Mouse (Mus musculus) 3T3-L1 (cell line): ENCODE data around the gene Ptbp1.
"Not testable (repeated sequence)": the region's sequence is repeated elsewhere in the genome, so short reads cannot be mapped to it uniquely, and the experiment has no call there.

Experiments used
- DNase-seq: peaks from one replicate; pipeline ENCODE4 v3.0.0-alpha.2; 2015; ENCODE audit warnings: low read depth, low spot score

The Ptbp1 gene

DNA sequence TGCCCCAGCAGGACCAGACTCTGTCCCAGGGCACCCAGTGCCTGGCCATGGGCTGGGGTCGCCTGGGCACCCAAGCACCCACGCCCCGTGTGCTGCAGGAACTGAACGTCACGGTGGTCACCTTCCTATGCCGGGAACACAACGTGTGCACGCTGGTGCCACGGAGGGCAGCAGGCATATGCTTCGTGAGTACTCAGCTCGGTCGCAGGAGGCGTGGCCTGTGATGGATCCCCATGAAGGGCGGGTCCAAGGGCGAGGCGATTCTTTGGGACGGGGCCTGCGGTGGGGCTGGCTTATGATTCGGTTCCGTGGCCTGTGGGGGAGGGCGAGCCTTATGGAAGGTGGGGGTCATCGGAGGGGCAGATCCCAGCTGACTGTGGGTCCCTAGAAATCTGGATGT lies 27.8 kb downstream of the Ptbp1 start:
- DNase-seq: no peak

DNA sequence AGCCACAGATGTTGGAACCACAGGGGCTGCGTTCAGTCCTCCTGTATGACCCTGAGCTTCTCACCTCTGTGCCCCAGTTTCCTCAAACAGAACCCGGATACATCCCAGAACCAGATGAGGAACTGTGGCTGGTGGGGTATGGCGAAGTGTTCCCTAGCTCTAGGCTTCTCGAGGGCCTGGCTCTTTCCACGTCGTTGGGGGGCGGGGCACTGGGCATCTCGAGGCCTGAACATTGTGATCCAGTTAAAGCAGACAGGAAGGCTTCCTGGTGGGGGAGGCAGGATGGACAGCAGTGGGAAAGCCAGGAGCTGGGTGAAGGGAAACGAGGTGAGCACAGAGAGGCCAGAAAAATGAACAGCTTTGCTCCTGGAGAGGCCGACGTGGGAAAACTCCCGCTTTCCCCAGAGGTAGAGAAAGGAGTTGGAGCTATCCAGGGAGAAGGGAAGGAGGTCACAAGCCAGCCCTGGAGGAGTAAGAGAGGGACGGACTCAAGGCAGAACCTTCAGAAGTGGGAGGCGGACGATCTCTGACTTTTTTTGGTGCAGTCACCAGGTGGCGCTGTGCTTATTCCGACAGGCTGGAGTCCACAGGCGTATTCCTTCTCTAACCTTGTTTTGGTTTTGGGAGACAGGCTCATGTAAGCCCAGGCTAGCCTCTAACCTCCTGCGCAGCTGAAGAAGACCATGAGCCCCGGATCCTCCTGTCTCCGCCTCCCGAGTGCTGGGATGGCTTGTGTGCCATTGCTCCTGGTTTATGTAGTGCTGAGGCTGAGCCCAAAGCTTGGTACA lies 29.3 kb downstream of the Ptbp1 start:
- peak; percentile 90 for DNase-seq

DNA sequence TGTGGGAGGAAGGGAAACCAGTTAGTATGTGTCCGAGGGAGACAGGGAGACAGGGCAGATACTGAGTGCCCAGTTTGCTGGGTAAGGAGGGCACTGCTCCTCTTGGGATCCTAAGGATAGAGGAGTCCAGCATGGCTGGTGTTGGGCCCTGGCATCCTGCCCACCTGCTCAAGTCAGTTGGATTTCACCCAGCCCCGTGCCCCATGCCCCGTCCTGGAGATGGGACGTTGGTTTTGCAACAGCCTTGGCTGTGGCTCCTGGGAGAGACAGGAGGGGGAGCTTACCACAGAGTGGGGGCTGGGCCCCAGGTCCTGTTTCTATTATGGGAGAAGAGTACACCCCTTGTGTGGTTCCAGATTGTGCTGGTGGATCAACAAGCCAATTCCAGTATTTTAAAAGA lies 30.2 kb downstream of the Ptbp1 start:
- DNase-seq: peak; percentile 22

DNA sequence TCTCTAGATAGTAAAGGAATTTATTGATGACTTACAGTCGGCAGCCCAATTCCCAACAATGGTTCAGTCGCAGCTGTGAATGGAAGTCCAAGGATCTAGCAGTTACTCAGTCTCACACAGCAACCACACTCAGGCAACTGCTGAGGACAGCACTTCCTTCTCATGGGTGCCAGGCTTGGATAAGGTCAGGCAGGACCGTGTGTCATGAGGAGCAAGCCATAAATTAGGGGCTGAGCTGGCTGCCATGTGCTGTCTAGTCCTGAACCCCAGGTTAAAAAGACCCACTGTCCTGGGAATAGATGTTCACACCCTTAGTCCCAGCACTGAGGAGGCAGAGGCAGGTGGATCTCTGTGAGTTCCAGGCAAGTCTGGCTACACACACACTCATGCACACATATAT lies 30.7 kb downstream of the Ptbp1 start:
- DNase-seq: not testable (repeated sequence)

DNA sequence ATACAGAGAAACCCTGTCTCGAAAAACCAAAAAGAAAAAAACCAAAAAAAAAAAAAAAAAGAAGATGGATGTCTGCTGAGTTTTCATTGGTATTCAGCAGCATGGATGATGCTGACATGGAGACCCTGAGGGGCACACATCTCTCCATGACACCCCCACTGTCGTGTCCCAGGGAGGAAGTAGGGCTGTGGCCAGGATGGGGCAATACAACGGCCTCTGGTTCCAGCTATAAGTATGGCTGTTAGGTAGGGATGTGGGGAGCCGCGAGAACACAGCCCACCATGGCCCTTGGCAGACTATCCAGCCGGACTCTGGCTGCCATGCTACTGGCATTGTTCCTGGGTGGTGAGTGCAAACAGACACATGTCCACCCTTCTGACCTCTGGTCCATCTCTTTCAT lies 31.8 kb downstream of the Ptbp1 start, which contains the start of gene Elane:
TSS of gene Elane (plus strand) at position 194 of the 400 bp plus-strand sequence.
- no peak for DNase-seq

DNA sequence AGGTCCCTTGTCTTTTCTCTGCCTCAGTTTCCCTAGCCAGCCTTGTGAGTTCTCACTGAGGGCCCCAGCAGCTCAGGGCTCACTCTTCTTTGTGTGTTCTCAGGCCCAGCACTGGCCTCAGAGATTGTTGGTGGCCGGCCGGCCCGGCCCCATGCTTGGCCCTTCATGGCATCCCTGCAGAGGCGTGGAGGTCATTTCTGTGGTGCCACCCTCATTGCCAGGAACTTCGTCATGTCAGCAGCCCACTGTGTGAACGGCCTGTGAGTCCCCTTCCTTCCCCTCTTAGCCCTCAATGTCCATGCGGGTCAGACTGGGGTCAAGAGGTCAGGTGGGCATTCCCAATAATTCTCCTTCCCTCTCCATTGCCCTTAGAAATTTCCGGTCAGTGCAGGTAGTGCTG lies 32.4 kb downstream of the Ptbp1 start:
- DNase-seq: no peak

DNA sequence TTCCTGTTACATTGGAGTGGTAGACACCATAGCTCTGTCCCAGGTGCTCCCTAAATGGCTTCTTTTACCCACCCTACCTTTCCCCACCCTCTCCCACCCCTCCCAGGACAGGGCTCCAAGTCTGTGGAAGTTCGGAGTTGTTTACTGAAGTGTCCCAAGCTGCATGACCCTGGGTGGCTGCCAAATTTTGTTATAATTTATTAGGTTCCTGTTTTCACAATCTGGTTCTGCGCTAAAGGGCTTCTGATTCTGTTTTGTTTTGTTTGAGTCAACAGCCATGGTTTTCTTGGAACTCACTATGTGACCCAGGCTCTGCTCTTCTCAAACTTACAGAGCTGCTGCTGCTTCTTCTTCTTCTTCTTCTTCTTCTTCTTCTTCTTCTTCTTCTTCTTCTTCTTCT lies 35.2 kb downstream of the Ptbp1 start:
- DNase-seq: no peak

DNA sequence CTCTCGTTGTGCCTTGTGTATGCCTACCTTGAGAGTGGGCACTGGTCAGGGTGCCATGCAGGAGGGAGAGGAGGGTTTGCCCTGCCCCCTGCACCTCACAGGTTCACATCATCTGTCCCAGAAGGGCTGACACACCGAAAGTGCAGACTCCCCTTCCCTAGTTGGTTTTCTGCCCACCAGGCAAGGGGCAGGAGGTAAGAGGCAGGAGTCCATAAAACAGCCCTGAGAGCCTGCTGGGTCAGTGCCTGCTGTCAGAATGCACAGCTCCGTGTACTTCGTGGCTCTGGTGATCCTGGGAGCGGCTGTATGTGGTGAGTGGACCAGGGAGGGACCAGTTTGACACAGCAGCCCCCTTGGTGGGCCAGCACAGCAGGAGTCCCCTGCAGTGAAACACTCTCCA lies 36.4 kb downstream of the Ptbp1 start, which contains the start of gene Cfd:
TSS of gene Cfd (plus strand) at position 184 of the 400 bp plus-strand sequence.
- no peak for DNase-seq

DNA sequence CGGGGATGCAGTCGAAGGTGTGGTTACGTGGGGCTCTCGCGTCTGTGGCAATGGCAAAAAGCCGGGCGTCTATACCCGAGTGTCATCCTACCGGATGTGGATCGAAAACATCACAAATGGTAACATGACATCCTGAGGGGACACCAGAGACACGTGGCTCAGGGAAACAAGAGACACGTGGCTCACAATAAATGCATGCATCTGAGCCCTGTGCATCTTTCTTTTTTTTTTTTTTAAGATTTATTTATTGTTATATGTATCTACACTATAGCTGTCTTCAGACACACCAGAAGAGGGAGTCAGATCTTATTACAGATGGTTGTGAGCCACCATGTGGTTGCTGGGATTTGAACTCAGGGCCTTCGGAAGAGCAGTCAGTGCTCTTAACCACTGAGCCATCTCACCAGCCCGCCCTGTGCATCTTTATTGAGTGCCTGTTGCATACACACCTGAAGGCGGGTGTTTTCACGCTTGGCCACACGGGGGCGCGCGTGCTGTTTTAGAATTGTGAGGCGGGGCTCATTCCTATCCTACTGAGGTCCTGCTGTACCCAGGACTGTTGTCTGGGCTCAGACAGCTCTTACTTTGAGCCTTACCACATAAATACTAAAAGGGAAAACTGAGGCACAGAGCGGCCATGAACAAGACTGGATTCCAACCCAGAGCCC lies 38.4 kb downstream of the Ptbp1 start:
- peak; percentile 79 for DNase-seq

DNA sequence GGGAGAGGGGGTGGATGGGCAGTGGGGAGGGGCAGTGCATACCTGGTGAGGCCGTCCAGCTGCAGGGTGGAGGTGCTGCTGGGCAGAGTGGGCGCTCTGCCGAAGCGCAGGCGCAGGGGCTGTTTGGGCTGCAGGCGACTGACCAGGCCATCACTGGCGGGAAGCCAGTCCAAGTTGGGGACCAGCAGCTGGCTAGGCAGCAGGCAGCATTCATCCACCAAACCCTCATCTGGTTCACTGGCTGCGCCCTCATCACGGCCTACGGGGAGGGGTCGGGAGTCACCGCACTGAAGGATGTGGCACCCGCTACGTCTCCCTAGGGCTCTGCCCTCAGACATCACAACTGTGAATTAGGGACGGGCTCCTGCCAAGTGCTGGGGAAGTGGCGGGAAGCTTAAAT lies 42.1 kb downstream of the Ptbp1 start:
- DNase-seq: no peak

DNA sequence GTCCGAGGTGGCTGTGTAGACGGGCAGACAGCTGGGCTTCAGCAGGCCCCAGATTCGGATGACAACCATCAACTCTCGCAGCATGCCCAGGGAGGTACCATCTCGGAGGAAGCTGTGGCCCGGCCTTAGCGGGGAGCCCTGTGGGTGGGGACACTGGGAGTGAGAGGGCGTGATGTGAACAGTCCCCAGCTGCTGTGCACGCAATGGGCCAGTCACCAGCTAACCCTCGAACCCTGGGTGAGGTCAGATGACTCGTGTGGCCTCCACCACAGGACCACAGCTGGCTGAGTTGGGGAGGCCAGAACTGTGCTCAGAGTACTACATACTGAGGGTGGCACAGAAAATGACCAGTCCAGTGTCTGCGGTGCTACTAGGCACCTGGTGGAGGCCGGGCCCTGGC lies 42.6 kb downstream of the Ptbp1 start:
- peak; percentile 14 for DNase-seq

DNA sequence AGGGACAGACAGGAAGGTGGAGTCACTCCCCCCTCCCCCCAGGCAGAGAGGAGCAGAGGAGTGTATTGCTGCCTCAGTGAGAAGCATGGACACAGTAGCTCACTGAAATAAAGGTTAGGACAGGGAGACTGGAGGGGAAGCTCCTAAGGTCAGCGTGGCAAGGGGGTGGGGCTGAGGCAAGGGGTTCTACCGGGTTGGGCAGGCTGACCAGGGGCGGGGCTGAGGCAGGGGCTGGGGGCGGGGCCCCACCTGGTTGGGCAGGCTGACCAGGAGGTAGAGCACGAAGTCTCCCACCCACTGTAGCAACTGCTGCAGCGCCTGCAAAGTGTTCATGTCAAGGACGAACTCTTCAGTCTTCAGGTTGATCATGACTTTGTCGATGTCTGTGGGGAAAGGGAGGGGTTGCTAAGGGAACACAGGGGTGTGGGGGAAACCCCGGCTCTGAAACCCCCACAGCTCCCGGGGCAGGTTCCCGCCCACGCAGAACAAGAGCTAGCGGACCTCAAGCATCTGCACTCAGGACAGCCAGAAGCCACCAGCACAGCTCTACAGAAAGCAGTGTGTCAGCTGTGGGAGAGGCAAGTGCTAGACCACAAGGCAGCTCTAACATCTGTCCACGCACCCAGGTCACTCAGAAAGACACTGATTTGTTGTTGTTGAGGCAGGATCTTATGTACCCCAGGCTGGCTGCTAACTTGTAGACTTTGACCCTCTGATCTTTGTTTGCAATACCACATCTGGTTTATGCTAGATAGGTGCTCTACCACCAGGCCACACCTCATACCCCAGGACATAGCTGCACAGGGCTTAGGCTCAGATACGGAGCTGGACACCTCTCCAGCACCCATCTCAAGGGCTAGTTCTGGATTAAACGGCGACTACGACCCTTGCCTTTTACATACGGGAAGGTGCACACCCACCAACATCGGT lies 43.4 kb downstream of the Ptbp1 start:
- no peak for DNase-seq

DNA sequence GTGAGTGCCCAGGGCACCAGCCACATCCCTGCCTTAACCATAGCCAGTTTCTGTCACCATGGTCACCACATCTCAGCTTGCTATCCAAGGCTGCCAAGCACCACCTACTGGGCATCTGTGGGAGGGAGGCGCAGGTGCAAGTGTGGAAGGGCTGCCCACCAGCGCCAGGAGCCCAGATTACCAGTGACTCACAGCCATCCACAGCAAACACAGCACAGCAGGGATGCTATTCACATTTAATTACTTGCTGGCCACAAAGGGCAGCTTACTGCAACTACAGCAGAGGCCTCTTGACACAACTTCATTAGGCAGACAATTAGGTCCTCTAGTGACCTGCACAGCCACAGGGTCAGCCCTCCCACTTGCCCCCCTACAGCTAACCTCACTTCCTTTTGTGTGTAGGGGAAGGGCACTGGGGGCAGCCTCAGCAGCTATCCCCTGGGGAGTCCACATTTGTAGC lies 46.8 kb downstream of the Ptbp1 start:
- DNase-seq: peak; percentile 33

DNA sequence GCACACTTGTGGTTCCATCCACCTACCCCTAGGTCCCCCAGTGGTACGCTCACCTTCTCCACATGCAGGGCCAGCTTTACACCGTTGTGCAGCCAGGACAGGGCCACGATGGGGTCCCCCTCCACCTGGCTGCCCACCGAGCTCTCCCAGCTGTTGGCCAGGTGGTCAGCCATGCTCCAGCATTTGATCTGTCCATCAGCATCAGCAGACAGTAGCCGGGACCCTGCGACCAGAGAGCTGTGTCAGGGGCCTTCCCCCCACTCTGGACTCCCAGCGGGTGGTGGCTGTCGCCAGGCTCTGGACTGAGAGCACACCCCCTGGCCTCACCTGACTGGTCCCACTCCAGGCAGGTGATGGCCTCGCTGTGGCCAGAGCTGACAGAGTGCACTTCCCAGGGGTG lies 52.5 kb downstream of the Ptbp1 start:
- DNase-seq: no peak

DNA sequence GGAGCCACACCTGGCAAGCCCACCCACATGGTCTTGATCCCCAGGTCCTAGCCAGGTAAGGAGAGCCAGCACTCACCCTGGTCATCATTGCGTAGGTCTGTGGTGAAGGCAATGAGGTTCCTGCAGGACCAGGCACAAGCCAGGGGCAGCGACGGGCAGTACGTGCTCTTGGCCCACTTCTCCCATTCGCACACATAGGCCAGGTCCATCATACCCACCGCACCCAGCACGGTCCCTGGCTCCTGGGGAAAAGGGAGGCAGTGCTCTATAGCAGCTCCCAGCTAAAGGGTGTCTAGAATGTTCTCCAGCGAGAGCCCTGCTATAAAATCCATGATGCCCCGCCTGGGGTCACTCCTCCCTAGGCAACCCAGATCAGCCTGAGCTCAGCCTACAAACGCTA lies 53.2 kb downstream of the Ptbp1 start:
- no peak for DNase-seq

DNA sequence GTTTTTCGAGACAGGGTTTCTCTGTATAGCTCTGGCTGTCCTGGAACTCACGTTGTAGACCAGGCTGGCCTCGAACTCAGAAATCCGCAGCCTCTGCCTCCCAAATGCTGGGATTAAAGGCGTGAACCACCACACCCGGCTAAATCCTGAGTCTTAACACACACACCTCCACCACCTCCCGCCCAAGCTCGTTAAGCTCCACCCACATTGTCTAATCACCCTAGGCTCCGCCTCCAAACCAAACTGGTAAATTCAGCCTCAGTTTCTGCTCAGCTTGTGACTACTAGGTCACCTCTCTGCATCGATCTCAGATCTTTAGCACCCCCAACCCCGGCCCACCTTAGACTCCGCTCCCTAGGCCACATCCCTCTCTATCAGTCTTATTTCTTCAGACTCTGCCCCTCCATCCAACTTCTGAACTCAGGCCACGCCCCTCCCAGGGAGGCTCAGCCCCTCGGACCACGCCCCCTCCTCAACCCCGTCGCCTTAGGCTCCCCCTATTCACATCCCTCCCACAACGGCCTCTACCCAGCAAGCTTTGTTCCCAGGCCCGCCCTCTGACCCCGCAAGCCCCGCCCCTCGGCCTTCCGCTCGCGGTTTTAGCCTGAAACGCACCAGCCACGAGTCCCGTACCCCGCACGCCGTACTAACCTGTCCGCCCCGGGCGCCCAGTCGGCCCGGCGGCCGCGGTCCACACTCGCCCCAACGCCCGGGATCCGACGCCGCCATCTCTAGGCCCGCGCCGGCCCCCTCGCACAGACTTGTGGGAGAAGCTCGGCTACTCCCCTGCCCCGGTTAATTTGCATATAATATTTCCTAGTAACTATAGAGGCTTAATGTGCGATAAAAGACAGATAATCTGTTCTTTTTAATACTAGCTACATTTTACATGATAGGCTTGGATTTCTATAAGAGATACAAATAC lies 54.2 kb downstream of the Ptbp1 start, which contains the start of gene Med16:
TSS of gene Med16 (minus strand) at position 757 of the 925 bp plus-strand sequence.
- peak; percentile 96 for DNase-seq

DNA sequence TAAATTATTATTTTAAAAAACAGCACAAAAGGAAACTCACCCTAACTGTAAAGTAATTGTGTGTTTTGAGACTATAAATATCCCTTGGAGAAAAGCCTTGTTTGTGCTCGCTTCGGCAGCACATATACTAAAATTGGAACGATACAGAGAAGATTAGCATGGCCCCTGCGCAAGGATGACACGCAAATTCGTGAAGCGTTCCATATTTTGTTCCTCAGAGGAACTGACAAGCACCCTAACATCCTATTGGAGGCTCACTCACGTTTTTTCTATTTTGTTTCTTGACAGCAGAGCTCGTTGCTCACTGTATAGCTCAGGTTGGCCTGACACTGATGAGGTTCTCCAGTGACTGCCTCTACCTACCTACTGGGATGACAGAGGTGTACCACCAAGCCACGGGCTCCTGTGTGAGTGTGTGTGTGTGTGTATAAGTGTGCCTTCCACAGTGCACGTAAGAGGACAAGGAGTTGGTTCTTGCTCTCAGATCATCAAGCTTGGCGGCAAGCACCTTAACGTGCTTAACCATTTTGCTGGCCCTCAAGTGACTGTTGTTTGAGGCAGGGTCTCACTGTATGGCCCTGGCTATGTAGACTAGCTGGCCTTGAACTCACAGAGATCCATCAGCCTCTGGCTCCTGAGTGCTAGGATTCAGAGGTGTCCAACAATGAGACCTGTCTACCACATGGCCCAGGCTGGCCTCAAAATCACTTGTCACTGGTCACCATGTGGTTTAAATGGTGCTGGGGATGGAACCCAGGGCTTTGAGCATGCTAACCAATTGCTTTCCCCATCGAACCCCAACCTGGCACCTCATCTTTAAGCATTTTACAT lies 55.1 kb downstream of the Ptbp1 start:
- peak; percentile 75 for DNase-seq

DNA sequence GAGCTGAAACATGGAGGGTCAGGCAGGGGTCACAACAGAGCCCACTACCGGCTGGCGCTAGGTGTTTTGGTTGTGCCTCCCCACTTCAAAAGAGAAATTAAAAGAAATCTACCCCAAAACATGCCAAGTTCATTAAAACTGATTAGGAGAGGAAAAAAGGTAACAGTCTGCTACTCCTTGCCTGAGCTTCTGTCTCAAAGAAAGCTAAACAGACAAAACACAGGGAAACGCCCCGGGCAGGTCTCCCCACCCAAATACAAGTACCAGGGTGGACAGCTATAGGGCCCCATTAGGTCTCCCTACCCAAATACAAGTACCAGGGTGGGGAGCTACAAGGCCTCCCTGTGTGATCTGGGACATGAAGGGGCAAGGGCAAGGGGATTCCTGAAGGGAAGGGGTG lies 56.3 kb downstream of the Ptbp1 start, which contains the start of gene Gm26602:
TSS of gene Gm26602 (plus strand) at position 301 of the 400 bp plus-strand sequence.
- DNase-seq: no peak

DNA sequence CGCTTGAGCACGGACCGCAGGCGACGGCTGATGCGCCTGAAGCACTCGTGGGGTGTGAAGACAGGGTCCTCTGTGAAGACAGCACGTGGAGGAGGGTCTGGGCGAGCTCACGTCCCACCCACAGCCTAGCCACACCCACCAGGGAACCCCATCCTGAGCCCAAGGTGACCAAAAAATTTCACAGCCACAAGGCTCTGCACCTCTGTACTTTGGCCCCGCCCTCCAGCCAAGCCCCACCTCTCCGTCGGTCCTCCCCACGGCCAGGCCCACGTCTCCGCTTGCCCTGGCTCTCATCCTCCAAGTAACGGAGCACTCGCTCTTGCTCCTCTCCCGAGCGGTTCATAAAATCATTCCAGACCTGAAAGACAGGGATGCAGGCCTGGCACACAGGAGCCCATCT lies 58.2 kb downstream of the Ptbp1 start:
- no peak for DNase-seq
